In the genomic region with DNA sequence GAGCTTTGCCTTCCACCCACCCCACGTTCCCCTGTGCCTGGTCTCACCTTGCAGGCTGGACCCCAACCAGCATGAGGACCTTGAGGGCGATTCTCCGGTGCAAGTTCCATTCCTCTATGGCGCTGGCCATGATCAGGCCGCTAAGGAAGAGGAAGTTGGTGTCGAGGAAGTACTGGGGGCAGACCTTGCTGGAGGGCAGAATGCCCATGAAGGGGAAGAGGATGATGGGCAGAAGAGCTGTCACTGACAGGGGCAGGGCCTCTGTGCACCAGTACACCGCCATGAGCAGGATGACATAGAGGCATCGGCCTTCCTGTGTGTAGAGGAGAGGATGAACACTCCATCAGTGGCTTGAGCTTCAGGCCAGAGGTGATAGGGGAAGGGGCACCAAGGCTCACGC, we compare ENCODE assay signal across 24 mouse cellular contexts. TPM values are rescaled to one million over a fixed set of nuclear protein-coding genes. Genes with fewer than 3 reads are reported as not detected.
"Had no signal": no experiment of that assay in that cellular context is flagged by ENCODE, and none has a peak within 500 bp of the region (broad histone marks: within the 10 kb centered on the region; RNA-seq: fewer than 3 reads in every experiment).

No protein-coding gene starts in this region.

- H3K9me3 ChIP-seq: liver, embryonic 13.5 days; neural tube, embryonic 12.5 days; neural tube, embryonic 15.5 days; stomach, embryonic 15.5 days had no signal

- H3K4me1 ChIP-seq: neural tube, embryonic 12.5 days; neural tube, embryonic 15.5 days; stomach, embryonic 15.5 days had no signal

- H3K27ac ChIP-seq: kidney, postnatal 0 days; layer of hippocampus, adult 2 months; liver, embryonic 13.5 days; neural tube, embryonic 12.5 days; neural tube, embryonic 15.5 days; stomach, embryonic 15.5 days had no signal

- H3K27me3 ChIP-seq: liver, embryonic 13.5 days; neural tube, embryonic 12.5 days; neural tube, embryonic 15.5 days; stomach, embryonic 15.5 days had no signal

- H3K36me3 ChIP-seq: liver, embryonic 13.5 days; neural tube, embryonic 12.5 days; neural tube, embryonic 15.5 days; stomach, embryonic 15.5 days had no signal

- H3K4me3 ChIP-seq: layer of hippocampus, adult 2 months; liver, embryonic 13.5 days; neural tube, embryonic 12.5 days; neural tube, embryonic 15.5 days; stomach, embryonic 15.5 days had no signal

- DNase-seq: kidney, adult 18-20 months; kidney, postnatal 25 days; layer of hippocampus, adult 9-11 months; liver, embryonic 13.5 days; lung, adult 2 months; lung, postnatal 14 days; lung, postnatal 4 days; midbrain, embryonic 14.5 days; retina, postnatal 1 day; right cerebral cortex, postnatal 25 days; spleen, adult 18-20 months; thymus, postnatal 25 days had no signal

RNA-seq across cellular contexts. Expression of gene Slc13a3, which starts 24.6 kb away (rescaled TPM):
- total RNA-seq: megakaryocyte-erythroid progenitor cell, adult 5-6 weeks had no signal
- polyA plus RNA-seq: limb, embryonic 11.5 days had no signal

RNA-seq across cellular contexts. Expression of gene Ocstamp, which starts 48.3 kb away (rescaled TPM):
- total RNA-seq: layer of hippocampus, adult 2 months; layer of hippocampus, postnatal 25 days; left cerebral cortex, adult 18-20 months; left cerebral cortex, postnatal 36 days; megakaryocyte-erythroid progenitor cell, adult 5-6 weeks; midbrain, postnatal 0 days had no signal
- polyA plus RNA-seq: thymus, postnatal 0 days had no signal

RNA-seq across cellular contexts. Expression of gene Slc2a10, which starts 55.1 kb away (rescaled TPM):
- total RNA-seq: megakaryocyte-erythroid progenitor cell, adult 5-6 weeks had no signal
